ENCODE assay signal across 16 mouse cellular contexts in the genomic region with DNA sequence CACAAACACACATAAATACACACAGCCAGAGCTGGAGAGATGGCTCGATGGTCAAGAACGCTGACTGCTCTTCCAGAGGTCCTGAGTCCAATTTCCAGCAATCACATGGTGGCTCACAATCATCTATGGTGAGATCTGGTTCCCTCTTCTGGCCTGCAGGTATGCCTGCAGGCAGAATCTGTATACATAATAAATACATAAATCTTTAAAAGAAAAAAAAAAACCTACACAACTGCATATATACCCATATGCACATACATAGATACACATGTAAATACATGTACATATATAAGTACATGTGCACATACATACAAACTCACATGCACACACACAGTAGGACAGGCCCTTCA.
A peak's percentile ranks its signal among the peaks of the same experiment; 100 is the strongest.
DNase-seq lines count a peak whose midpoint lies in the region; ATAC-seq and TF ChIP-seq lines count a peak whose summit lies in the region.
"Had no signal": no experiment of that assay in that cellular context is flagged by ENCODE, and none has a peak within 500 bp of the region (broad histone marks: within the 10 kb centered on the region; RNA-seq: fewer than 3 reads in every experiment).

No protein-coding gene starts in this region.

- H3K27me3 ChIP-seq in hindbrain, embryonic 13.5 days, result no peaks in the 10 kb centered on the region
- H3K27me3 ChIP-seq in hindbrain, embryonic 16.5 days (replicated peaks; ENCODE audit: control insufficient read depth, insufficient read depth, low read length), result no peaks in the 10 kb centered on the region
- H3K27me3 ChIP-seq in liver, postnatal 0 days (ENCODE audit: insufficient read depth, low read length), result no peaks in the 10 kb centered on the region
- no peaks in the 10 kb centered on the region for H3K27me3 ChIP-seq in stomach, postnatal 0 days (ENCODE audit: control insufficient read depth, insufficient read depth, low read length)
- H3K27me3 ChIP-seq: embryonic facial prominence, embryonic 13.5 days; liver, embryonic 15.5 days; midbrain, embryonic 15.5 days; neural tube, embryonic 12.5 days had no signal

- no peak for TF ChIP-seq EP300 in liver, postnatal 0 days (IDR thresholded peaks at IDR 0.05; ENCODE audit: low read depth)
- no peak for TF ChIP-seq EP300 in stomach, postnatal 0 days (optimal IDR thresholded peaks at IDR 0.05)

- H3K4me2 ChIP-seq in hindbrain, embryonic 13.5 days, result no peak overlapping the region
- no peak overlapping the region for H3K4me2 ChIP-seq in hindbrain, embryonic 16.5 days (ENCODE audit: low read length)
- no peak overlapping the region for H3K4me2 ChIP-seq in liver, postnatal 0 days (ENCODE audit: low read depth, low read length)
- H3K4me2 ChIP-seq in stomach, postnatal 0 days (replicated peaks; ENCODE audit: low read depth), result no peak overlapping the region
- H3K4me2 ChIP-seq: embryonic facial prominence, embryonic 13.5 days; liver, embryonic 15.5 days; midbrain, embryonic 15.5 days; neural tube, embryonic 12.5 days had no signal

- no peak for DNase-seq in liver, postnatal 0 days
- DNase-seq in liver (no peak), NIH3T3 (ENCODE audit: low read depth) (peak; percentile 26)
- DNase-seq in stomach, postnatal 0 days (ENCODE audit: low spot score), result no peak
- DNase-seq in layer of hippocampus, adult 9-11 months, result no peak
- DNase-seq: adrenal gland, postnatal 10 days; cerebellum, postnatal 10 days; kidney, adult 11 months had no signal

- no peak overlapping the region for H3K4me3 ChIP-seq in hindbrain, embryonic 13.5 days
- H3K4me3 ChIP-seq in hindbrain, embryonic 16.5 days (ENCODE audit: low read length), result no peak overlapping the region
- H3K4me3 ChIP-seq in liver, postnatal 0 days (ENCODE audit: low read depth, low read length), result no peak overlapping the region
- H3K4me3 ChIP-seq in stomach, postnatal 0 days (ENCODE audit: low read depth, low read length), result no peak overlapping the region
- H3K4me3 ChIP-seq: embryonic facial prominence, embryonic 13.5 days; forebrain, embryonic 10.5 days; liver, embryonic 15.5 days; midbrain, embryonic 15.5 days; neural tube, embryonic 12.5 days had no signal

- H3K27ac ChIP-seq in hindbrain, embryonic 13.5 days, result 0 out of 2 replicates have a peak overlapping the region, but pooled peaks have one; percentile 30
- no peak overlapping the region for H3K27ac ChIP-seq in hindbrain, embryonic 16.5 days (ENCODE audit: low read depth, low read length)
- H3K27ac ChIP-seq in liver, postnatal 0 days (ENCODE audit: low read depth), result no peak overlapping the region
- H3K27ac ChIP-seq in stomach, postnatal 0 days (replicated peaks), result no peak overlapping the region
- H3K27ac ChIP-seq: embryonic facial prominence, embryonic 13.5 days; forebrain, embryonic 10.5 days; liver, embryonic 15.5 days; macrophage; midbrain, embryonic 15.5 days; neural tube, embryonic 12.5 days had no signal

- WGBS in hindbrain, embryonic 13.5 days, result 80% methylated on average over 2 of the region's 2 CpGs
- 81% methylated on average over 2 of the region's 2 CpGs for WGBS in hindbrain, embryonic 16.5 days
- 60% methylated on average over 2 of the region's 2 CpGs for whole genome bisulfite sequencing in liver, postnatal 0 days (ENCODE audit: insufficient replicate concordance)
- WGBS in stomach, postnatal 0 days, result 79% methylated on average over 2 of the region's 2 CpGs

- no peak for ATAC-seq in hindbrain, embryonic 13.5 days (ENCODE audit: low FRiP score)
- no peak for ATAC-seq in hindbrain, embryonic 16.5 days
- ATAC-seq in liver, postnatal 0 days, result no peak
- ATAC-seq in stomach, postnatal 0 days (ENCODE audit: low FRiP score, low TSS enrichment), result no peak

- peak; percentile 30 for TF ChIP-seq CTCF in liver, postnatal 0 days (IDR thresholded peaks at IDR 0.05; ENCODE audit: low read depth)
- TF ChIP-seq CTCF in stomach, postnatal 0 days (IDR thresholded peaks at IDR 0.05; ENCODE audit: low read depth), result peak; percentile 56

- no peak overlapping the region for H3K9ac ChIP-seq in hindbrain, embryonic 13.5 days
- H3K9ac ChIP-seq in hindbrain, embryonic 16.5 days (ENCODE audit: low read depth, low read length), result no peak overlapping the region
- H3K9ac ChIP-seq in liver, postnatal 0 days (replicated peaks), result no peak overlapping the region
- H3K9ac ChIP-seq in stomach, postnatal 0 days (ENCODE audit: low read length), result no peak overlapping the region
- H3K9ac ChIP-seq: embryonic facial prominence, embryonic 13.5 days; liver, embryonic 15.5 days; midbrain, embryonic 15.5 days; neural tube, embryonic 12.5 days had no signal

- H3K9me3 ChIP-seq in hindbrain, embryonic 13.5 days, result no peaks in the 10 kb centered on the region
- H3K9me3 ChIP-seq in hindbrain, embryonic 16.5 days (ENCODE audit: control insufficient read depth, low read length), result no peaks in the 10 kb centered on the region
- H3K9me3 ChIP-seq in liver, postnatal 0 days (ENCODE audit: low read length), result no peaks in the 10 kb centered on the region
- H3K9me3 ChIP-seq in stomach, postnatal 0 days (ENCODE audit: control insufficient read depth, low read length), result no peaks in the 10 kb centered on the region
- H3K9me3 ChIP-seq: embryonic facial prominence, embryonic 13.5 days; forebrain, embryonic 10.5 days; liver, embryonic 15.5 days; midbrain, embryonic 15.5 days; neural tube, embryonic 12.5 days had no signal

- no peaks in the 10 kb centered on the region for H3K36me3 ChIP-seq in hindbrain, embryonic 13.5 days
- H3K36me3 ChIP-seq in hindbrain, embryonic 16.5 days (ENCODE audit: control insufficient read depth, insufficient read depth, low read length), result no peaks in the 10 kb centered on the region
- no peaks in the 10 kb centered on the region for H3K36me3 ChIP-seq in liver, postnatal 0 days (replicated peaks; ENCODE audit: insufficient read depth, low read length)
- no peaks in the 10 kb centered on the region for H3K36me3 ChIP-seq in stomach, postnatal 0 days (ENCODE audit: control insufficient read depth, insufficient read depth, low read length)
- H3K36me3 ChIP-seq: embryonic facial prominence, embryonic 13.5 days; forebrain, embryonic 10.5 days; liver, embryonic 15.5 days; midbrain, embryonic 15.5 days; neural tube, embryonic 12.5 days had no signal

- peaks cover 10% of the 10 kb centered on the region for H3K4me1 ChIP-seq in hindbrain, embryonic 13.5 days (replicated peaks)
- H3K4me1 ChIP-seq in hindbrain, embryonic 16.5 days (ENCODE audit: control insufficient read depth, insufficient read depth, low read depth, low read length), result peaks cover 5% of the 10 kb centered on the region
- no peaks in the 10 kb centered on the region for H3K4me1 ChIP-seq in liver, postnatal 0 days (ENCODE audit: insufficient read depth)
- H3K4me1 ChIP-seq in stomach, postnatal 0 days (replicated peaks; ENCODE audit: control insufficient read depth, insufficient read depth), result no peaks in the 10 kb centered on the region
- H3K4me1 ChIP-seq: forebrain, embryonic 10.5 days; liver, embryonic 15.5 days; midbrain, embryonic 15.5 days had no signal
